Mouse (Mus musculus) ovary, postnatal 36 days (tissue): ENCODE measurements around the gene Fank1.

Experiments
- DNase-seq: peaks from one replicate; pipeline ENCODE4 v3.0.0; 2022; ENCODE audit warnings: low spot score, mixed read lengths

Gene Fank1

DNA sequence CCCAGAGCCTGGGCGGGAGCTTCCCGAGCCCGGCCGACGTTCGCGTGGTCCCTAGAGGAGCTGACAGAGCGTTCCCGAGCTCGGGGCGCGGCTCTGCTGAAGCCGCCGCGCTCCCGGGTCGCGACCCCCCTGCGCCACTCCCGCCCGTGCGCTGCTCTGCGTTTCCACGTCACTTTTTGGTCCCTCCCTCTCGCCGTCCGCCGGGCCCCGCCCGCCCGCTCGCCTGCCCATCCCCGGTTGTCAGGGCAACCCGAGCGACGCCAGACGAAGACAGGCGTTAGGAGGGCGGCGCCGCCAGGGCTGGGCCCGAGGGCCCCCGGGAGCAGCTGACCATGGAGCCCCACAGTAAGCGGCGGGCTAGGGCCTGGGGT is at the start of gene Fank1:
Fank1 (plus strand) TSS at position 236 of the 371 bp plus-strand sequence.
- DNase-seq: peak; percentile 89

DNA sequence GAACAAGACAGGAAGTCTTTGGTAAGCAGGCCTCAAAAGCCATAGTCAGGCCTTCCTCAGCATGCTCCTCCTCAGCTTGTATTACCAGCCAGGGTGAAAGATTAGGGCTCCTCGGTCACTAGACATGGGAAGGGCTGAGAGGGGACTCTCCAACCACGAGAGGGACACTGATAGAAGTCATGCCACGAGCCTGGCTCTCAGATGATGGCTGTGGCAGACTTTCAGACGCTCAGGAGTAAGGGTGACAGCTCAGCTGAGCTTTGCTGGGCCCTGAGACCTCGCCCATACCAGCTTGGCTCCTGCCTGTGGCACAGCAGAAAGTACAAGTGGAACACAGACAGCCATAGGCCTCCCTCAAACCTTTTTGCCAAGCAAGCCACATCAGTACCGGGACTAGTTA is 49.6 kb upstream of the Fank1 start:
- no peak for DNase-seq

DNA sequence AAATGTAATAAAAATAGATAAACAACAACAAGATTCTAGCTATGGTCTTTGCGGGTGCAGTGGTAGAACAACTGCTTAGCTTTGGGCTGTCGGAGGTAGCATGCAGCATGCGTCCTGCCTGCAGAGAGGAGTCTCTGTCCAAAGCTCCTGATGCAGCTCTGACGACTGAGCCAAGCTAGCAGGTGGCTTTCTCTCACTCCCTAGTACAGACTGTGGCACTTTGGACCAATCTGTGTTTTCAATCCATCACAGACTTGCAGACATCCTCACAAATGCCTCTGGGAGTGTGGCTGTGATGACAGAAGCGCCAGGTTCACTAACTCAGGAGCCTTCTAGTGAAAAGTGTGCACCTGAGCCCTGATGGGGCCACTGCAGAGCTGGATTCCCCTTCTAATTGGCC is 47.3 kb upstream of the Fank1 start:
- no peak for DNase-seq

DNA sequence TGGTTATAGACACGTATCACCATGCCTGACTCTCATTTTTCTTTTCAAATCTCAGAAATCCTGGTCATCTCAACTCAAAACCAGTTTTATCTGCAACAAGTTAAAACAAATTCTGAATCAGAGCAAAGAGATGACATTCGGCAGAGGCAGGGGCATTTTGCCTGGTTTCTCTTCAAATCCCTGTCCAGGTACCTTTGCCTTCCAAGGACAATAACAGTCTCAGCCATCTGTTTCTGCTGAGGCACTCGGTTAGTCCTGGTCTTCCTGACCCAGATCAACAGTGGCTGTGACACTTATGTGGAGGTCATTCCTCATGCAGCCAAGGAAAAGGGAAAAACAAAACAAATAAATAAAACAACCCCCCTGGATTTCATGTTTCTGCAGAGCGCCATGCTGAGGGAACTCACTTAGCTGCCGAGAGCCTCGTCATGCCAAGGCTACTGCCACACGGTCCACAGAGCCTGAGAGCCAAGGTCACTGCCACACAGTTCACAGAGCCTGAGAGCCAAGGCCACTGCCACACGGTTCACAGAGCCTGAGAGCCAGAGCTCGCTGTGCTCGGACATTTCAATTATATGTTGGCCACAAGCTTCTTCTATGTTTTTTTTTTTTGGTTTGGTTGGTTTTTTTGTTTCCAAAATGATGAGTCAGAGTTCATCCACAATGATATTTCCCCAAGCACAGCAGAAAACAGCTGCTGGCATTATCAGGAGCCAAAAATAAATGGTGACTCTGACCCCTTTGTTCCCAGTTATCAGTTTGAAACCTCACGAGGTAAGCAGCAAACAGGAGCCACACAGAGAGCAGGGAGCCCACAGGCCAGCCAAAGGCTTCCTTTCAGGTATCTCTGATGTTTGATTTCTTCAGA is 46.1 kb upstream of the Fank1 start:
- no peak for DNase-seq

DNA sequence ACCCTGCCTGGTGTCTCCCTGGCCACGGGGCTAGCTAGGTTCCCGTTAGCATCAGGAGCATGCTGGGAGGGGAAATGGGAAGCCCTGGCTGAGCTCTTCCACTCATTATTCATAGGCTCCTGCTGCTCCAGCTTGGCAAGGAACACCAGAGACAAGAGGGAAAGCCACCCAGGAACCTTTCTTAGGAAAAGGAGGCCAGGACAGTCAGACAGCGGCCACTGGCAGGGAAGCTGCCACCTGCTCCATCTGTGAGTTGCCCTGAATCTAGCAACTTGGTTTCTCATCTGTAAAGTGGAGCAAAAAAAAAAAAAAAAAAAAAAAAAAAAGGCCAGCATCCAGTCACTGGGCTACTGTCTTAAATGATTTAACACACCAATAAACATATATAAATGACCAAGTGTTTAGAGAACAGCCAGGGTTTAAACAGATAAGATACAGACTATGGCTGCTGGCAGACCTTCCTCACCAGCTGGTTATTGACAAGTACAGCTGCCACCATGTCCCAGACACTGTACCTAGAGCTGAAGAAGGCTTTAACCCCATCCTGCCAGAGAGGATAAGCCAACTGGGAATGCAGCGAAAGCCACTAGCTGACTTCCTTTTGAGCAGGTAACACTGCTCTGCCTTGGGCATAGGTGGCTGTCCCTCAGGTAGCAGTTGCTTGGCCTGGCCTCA is 44.6 kb upstream of the Fank1 start:
- no peak for DNase-seq

DNA sequence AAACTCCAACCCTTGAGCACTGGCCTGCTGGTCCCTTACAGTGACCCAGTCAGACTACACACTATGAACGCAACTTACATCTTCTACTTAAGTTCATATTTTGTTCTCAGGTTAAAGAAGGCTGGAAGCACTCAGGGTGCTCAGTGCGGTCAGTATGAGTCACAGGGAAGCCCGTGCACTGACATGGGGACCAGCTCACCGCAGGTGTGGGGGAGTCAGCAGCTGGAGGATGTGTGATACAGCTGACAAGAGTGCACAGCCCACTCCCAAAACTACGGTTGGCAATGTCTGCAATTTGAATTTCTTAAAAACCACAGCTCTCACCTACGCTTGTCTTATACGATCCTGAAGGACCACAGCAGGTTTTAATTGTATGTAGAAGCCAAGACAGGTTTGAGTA is 36.1 kb upstream of the Fank1 start:
- DNase-seq: no peak

DNA sequence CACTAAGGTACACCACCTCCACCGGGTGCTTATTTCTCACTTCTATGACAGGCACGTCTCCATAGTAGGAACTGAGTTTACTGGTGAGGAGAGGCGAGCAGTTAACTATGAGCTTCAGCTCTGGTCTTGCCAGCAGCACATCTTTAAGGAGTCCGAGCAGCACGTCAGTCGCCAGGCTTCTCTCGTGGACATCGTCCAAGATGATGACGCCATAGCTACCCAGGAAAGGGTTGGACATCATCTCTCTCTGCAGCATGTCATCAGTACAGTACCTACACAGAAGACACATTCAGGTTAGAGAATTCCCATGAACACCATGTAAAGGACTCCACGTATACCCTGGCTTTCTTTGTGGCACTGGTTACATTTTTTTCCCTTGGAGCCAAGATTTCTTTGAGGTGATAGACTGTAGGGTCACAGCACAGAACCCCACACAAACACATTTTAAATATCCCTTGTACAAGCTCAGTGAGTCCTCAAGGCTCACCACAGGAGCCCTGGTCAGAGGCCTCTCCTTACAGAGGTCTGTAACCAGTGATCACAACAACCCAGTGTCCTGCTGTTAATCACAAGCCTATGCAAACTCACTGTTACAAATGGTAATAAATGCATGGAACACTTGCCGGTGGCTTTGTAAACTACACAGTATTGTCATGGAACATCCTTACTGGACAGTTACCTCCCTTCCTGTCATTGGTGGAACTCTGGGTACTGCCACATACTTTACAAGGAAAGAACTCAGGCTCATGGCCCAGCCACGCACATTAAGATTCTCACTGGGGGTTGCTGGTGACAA is 33.9 kb upstream of the Fank1 start:
- no peak for DNase-seq

DNA sequence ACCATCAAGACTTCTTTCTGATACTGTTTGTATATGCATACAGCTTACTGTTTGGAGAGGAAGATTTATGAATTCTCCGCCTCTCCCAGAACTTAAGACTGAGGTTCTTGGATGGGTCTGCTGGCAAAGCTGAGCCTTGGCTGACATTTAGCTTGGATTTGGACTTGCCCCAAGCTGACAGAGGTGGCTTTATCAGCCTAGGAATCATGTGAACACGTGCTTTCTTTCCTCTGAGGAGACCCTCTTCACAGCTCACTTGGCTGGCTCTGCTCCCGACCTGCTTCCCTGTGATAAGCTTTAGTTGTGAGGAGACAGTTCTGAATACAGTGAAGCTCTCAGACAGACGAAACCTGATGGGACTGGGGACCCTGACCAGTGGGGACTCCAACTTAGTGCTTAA is 33.0 kb upstream of the Fank1 start:
- DNase-seq: no peak

DNA sequence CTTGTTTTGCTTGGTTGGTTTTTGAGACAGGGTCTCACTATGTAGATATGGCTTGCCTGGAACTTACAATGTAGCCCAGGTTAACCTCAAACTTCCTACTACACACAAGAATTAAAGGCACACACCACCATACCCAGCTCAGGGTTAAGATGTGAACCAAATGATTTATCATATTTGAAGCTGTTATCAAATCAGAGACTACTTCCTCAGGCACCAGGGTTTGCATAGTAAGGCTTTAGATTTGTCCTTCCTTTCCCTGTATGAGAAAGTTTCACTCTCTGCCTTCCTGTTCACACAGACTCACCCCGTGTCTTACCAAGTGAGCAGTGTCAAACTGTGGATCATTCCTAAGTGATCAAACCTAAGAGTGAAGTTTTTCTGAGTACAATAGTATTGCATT is 32.5 kb upstream of the Fank1 start:
- no peak for DNase-seq

DNA sequence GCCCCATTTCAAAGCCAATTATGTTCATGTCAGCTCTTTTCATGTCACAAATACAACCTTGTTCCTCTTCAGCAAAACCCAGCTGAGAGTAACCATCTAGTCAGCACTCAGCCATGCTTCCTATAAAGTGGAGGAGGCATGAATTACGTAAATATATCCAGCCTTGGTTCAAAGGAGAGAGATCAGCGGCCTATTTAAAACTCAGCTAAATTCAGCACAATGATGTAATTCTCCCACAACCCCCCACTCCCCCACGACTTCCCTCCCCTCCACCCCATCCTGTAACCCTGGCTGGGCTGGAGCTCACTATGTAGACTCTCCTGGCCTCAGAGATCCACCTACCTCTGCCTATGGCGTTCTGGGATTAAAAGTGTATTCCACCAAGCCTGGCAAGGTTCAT is 32.0 kb upstream of the Fank1 start:
- DNase-seq: no peak

DNA sequence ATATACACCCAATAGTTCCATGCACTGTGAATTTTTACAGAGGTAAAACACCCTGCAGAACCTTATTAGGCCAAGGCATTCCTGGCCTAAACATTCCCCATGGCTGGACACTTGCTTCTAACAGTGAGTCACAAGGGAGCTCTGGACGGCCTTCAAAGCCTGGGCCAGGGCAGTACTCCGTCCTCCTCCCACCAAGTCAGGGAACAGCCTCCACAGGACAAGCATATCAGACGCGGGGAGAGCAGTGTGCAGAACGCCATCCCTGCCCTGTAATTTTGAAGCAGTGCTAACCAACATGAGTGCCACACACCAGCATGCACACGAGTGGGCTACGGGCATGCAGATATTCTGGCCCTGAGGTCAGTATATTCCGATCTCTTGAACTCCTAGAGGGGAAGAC is 29.3 kb upstream of the Fank1 start:
- peak; percentile 51 for DNase-seq

DNA sequence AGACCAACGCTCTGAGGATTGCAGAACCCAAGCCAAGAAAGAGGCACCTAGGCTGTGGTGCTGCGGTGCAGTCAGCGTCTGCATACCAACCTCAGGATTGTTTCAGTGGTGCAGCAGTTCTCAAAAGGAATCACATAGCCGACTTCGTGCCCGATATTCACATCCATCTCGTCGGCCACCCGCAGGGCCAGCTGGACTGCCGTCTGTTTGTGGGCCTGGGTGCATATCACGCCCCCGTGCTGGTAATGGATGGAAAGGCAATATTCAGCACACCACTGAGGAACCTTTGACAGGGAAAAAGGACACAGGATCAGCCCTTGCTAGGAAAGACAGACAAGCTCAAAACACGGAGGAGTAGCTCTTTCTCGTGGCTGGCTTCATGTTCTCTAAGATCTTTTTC is 27.9 kb upstream of the Fank1 start:
- no peak for DNase-seq

DNA sequence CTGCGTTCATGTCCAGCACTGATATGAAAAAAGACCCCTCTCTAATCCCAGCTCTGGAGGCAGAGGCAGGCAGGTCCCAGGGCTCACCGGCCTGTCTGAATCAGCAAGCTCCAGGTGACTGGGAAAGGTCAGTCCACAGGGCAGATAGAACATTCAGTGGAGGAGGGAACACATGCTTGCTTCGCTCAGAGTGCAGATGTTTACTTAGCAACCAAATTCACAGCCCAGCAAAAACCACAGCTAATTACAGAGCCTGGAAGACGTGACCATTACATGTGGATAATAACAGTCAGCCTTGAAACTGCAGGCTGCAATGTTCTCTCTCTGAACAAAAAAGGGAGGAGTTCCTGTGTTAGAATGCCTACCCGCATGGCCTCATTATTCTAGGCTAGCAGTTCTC is 26.0 kb upstream of the Fank1 start:
- DNase-seq: no peak

DNA sequence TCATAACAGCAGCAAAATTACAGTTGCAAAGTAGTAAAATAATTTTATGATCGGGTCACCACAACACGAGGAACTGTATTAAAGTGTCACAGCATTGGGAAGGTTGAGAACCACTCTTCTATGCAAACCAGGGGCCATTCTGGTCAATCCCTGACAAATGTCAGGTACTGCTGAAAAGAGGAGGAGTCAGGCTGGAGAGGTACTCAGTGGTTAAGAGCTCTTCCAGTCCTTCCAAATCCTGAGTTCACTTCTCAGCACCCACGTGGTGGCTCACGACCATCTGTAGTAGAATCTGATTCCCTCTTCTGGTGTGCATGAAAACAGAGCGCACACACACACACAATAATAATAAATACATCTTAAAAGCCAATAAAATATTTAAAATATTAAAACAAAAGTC is 25.5 kb upstream of the Fank1 start:
- DNase-seq: no peak

DNA sequence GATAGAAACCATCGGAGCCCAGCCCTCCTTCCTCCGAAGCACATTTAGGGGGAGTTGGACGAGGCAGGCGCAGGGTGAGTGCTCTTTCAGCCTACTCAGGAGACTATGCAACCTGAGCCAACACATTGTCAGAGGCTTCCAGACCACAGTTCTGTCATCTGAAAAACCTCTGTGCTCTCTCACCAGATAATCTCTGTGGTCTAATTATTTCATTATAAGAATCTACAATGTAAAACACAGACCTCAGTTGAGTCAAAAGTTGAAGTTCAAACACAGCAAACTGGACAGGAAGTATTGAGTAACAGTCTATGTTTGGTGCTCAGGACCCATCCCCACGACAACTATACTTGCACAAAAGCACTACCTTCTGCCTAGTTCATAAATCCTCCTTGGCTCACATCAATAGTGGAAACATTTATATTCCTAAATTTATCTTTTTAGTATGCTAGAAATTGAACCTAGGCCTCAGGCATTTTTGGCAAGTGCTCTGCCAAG is 18.7 kb upstream of the Fank1 start:
- DNase-seq: no peak

DNA sequence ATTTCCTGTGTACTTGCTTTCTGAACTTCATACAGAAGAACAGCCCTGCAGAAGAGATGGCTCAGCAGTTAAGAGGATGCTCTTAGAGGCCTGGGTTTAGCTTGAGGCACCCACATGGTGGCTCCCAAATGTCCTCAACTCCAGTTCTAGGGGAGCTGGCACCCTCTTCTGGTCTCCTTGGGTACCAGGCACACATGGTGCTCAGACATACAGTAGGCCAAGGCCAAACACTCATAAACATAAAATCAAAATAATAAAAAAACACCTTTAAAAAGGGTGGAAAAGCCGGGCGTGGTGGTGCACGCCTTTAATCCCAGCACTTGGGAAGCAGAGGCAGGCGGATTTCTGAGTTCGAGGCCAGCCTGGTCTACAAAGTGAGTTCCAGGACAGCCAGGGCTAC is 17.9 kb upstream of the Fank1 start:
- no peak for DNase-seq

DNA sequence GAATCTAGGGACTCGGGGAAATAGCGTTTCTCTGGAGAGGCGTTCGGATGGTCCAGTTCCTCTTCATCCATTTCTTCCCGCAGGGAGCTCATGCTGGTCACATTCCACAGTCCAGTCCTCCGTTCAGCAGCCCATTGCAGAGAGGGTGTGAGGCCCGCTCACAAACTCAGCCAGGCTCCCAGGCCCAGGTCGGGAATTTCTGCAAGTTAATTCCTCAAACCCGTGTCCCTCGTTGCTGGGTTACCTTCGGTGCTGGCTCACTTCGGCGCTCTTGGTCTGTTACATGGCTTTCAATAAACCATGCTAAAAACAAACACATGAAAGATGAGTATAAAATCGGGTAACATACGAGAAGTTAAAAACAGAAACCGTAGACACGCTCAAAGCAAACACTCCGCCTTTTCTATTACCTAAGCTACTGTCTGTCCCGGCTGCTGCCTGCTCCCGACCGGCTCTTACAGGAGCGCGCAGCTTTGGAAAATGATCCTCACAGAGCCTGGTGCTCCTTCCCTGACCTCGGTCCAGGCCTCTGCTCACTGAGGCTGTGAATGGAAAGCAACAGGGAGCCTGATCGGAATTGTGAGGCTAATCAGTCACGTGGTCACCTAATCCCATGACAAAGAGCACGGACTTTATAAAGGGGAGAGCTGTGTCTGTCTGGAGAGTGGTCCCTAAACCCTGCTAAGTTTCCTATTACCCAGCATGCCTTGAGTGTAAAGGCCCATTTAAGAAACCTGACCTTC is 16.9 kb upstream of the Fank1 start:
- DNase-seq: no peak

DNA sequence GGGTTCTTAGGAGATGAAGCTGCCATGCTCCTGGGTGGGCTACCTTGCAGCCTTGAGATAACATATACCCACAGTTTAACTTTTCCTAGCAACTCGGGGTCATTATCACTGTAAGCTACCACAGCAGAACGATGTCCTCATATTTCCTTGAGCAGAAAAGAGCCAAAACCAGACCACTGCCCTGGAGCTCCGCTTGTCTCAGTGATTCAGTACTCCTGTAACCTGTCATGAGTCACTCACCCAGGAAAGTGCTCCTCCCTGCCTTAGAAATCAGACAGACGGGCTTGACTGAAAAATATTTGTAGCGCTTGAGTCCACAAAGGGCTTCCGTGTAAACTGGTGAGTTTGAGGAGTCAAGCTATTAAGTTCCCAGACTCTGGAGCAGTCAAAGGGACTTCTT is 14.0 kb upstream of the Fank1 start:
- no peak for DNase-seq

DNA sequence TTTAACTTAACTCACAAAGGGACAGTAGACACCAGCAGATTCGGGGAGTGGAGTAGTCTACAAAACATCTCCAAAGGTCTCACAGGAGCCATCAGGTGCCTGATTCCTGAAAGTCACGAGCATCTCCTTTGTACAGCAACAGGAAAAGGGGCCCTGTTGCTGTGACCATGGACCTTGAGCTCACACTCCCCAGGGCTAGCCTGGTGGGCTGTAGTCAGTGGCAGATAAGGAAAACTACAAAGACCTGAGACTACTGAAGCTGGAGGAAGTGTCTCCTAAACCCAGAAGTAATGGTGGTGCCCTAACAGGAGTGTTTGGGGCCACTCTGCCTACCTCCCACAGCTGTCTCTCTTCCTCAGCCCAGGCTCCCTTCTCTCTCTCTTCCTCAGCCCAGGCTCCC is 12.2 kb upstream of the Fank1 start:
- no peak for DNase-seq

DNA sequence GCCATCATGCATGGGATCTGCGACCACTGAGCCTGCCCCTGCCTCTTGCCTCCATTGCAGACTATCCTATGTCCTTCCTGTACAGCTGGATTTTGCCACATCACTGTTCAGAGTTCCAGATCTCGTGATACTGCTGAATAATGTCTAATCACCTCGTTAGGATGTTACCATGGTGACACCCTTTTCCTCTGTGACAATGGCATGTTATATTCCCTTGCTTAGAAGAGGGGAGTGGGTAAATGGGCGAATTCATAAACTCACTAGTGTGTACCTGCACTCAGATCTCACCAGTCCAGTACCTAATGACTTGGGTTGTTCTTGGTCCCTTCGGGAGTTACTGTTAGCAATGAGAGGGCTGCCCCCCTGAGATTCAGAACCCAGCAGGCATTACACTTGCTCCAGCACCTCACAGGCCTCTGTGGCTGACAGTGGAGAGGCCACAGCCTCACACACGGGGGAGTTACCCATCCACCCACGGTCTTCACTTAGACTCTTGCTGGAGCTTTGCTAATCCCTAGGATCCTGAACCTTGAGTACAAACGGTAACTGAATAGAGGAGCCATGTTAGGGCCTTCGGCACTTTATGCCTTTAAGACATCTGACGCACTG is 11.3 kb upstream of the Fank1 start:
- DNase-seq: no peak

DNA sequence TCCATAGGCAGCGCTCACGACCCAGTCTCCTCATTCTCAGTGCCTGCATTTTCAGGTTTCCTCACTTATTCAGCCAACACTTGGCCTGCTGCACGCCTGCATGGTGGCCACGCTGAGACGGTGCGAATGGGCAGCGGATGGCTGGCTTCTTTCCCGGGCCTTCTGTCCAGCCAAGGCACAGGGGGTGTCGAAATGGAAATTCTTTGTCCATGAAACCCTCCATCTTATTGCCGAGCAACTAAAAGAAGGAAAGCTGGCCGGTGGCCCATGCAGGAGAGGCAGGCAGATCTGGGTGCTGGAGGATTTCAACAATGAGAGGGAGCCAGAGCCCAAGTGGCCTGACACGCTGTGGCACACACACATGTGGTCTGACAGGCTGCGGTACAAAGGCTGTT is 10.8 kb upstream of the Fank1 start:
- peak; percentile 65 for DNase-seq

DNA sequence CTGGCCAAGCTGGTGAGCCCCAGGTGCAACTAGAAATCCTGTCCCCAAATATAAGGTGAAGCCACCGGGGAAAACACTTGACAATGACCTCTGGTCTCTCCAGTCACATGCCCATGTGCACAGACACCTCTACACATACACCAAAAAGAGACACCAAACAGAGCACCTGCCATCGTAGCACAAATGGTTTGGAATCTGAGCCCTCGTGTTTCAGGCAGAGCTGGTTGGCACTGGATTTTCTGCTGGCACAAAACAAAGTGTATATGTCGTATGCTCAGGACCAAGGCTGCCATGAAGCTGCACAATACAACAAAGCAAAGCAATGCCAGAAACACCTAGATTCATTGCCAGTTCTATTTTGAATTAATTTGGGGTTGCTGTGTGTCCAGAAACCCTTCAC is 8.6 kb upstream of the Fank1 start:
- no peak for DNase-seq
